Mouse (Mus musculus): ENCODE data around the gene Gm20422. TPM values are rescaled to one million over a fixed set of nuclear protein-coding genes. Genes with fewer than 3 reads are reported as not detected.
A peak's percentile ranks its signal among the peaks of the same experiment; 100 is the strongest.

Gm20422 gene
- polyA plus RNA-seq, 1 experiment from 2014 or later = not detected

GRCm38 (mm10) chr8:69799261-69799660, 24.6 kb upstream of the Gm20422 start:
- H3K27me3 ChIP-seq (ENCODE audit: control insufficient read depth, insufficient read depth, low read length) = no peaks in the 10 kb centered on the region
- H3K36me3 ChIP-seq (ENCODE audit: control insufficient read depth, insufficient read depth, low read length) = peaks cover 98% of the 10 kb centered on the region
- ATAC-seq (ENCODE audit: low FRiP score, low TSS enrichment) = no peak
- no peak overlapping the region for H3K4me2 ChIP-seq (replicated peaks; ENCODE audit: low read depth, low read length)
- no peak overlapping the region for H3K27ac ChIP-seq (ENCODE audit: low read depth, low read length)
- H3K4me3 ChIP-seq (ENCODE audit: low read length) = no peak overlapping the region
- H3K9me3 ChIP-seq (ENCODE audit: control insufficient read depth, low read length) = no peaks in the 10 kb centered on the region
- 91% methylated on average over 8 of the region's 8 CpGs for WGBS
- no peaks in the 10 kb centered on the region for H3K4me1 ChIP-seq (ENCODE audit: control insufficient read depth, insufficient read depth, low read length)
- H3K9ac ChIP-seq (ENCODE audit: low read depth, low read length) = no peak overlapping the region

- H3K27ac ChIP-seq (ENCODE audit: low read depth, low read length) = no peak overlapping the region
- H3K27me3 ChIP-seq (ENCODE audit: control insufficient read depth, insufficient read depth, low read length) = no peaks in the 10 kb centered on the region
- H3K4me3 ChIP-seq (ENCODE audit: low read length) = no peak overlapping the region
- H3K9me3 ChIP-seq (ENCODE audit: control insufficient read depth, low read length) = no peaks in the 10 kb centered on the region
- H3K4me2 ChIP-seq (replicated peaks; ENCODE audit: low read depth, low read length) = no peak overlapping the region
- 95% methylated on average over 10 of the region's 10 CpGs for WGBS
- peaks cover 3% of the 10 kb centered on the region for H3K4me1 ChIP-seq (ENCODE audit: control insufficient read depth, insufficient read depth, low read length)
- H3K36me3 ChIP-seq (ENCODE audit: control insufficient read depth, insufficient read depth, low read length) = peaks cover 93% of the 10 kb centered on the region
- no peak overlapping the region for H3K9ac ChIP-seq (ENCODE audit: low read depth, low read length)
- no peak for ATAC-seq (ENCODE audit: low FRiP score, low TSS enrichment)
Observed at GRCm38 (mm10) chr8:69797661-69798060, 23.0 kb upstream of the Gm20422 start.

GRCm38 (mm10) chr8:69796721-69797345, 22.1 kb upstream of the Gm20422 start:
- H3K9me3 ChIP-seq (ENCODE audit: control insufficient read depth, low read length) = no peaks in the 10 kb centered on the region
- no peak overlapping the region for H3K4me2 ChIP-seq (replicated peaks; ENCODE audit: low read depth, low read length)
- WGBS = 96% methylated on average over 16 of the region's 16 CpGs
- no peak for ATAC-seq (ENCODE audit: low FRiP score, low TSS enrichment)
- H3K27ac ChIP-seq (ENCODE audit: low read depth, low read length) = no peak overlapping the region
- H3K4me1 ChIP-seq (ENCODE audit: control insufficient read depth, insufficient read depth, low read length) = peaks cover 11% of the 10 kb centered on the region
- peaks cover 84% of the 10 kb centered on the region for H3K36me3 ChIP-seq (ENCODE audit: control insufficient read depth, insufficient read depth, low read length)
- H3K4me3 ChIP-seq (ENCODE audit: low read length) = no peak overlapping the region
- H3K9ac ChIP-seq (ENCODE audit: low read depth, low read length) = no peak overlapping the region
- H3K27me3 ChIP-seq (ENCODE audit: control insufficient read depth, insufficient read depth, low read length) = no peaks in the 10 kb centered on the region

- no peak for ATAC-seq (ENCODE audit: low FRiP score, low TSS enrichment)
- H3K36me3 ChIP-seq (ENCODE audit: control insufficient read depth, insufficient read depth, low read length) = peaks cover 67% of the 10 kb centered on the region
- H3K27me3 ChIP-seq (ENCODE audit: control insufficient read depth, insufficient read depth, low read length) = no peaks in the 10 kb centered on the region
- H3K4me2 ChIP-seq (replicated peaks; ENCODE audit: low read depth, low read length) = no peak overlapping the region
- H3K9ac ChIP-seq (ENCODE audit: low read depth, low read length) = no peak overlapping the region
- no peaks in the 10 kb centered on the region for H3K9me3 ChIP-seq (ENCODE audit: control insufficient read depth, low read length)
- no peak overlapping the region for H3K4me3 ChIP-seq (ENCODE audit: low read length)
- no peak overlapping the region for H3K27ac ChIP-seq (ENCODE audit: low read depth, low read length)
- 96% methylated on average over 6 of the region's 6 CpGs for WGBS
- peaks cover 12% of the 10 kb centered on the region for H3K4me1 ChIP-seq (ENCODE audit: control insufficient read depth, insufficient read depth, low read length)
Observed at GRCm38 (mm10) chr8:69794901-69795300, 20.2 kb upstream of the Gm20422 start.

GRCm38 (mm10) chr8:69794096-69794495, 19.4 kb upstream of the Gm20422 start:
- H3K36me3 ChIP-seq (ENCODE audit: control insufficient read depth, insufficient read depth, low read length) = peaks cover 59% of the 10 kb centered on the region
- H3K27me3 ChIP-seq (ENCODE audit: control insufficient read depth, insufficient read depth, low read length) = no peaks in the 10 kb centered on the region
- no peak overlapping the region for H3K4me2 ChIP-seq (replicated peaks; ENCODE audit: low read depth, low read length)
- no peaks in the 10 kb centered on the region for H3K9me3 ChIP-seq (ENCODE audit: control insufficient read depth, low read length)
- no peak for ATAC-seq (ENCODE audit: low FRiP score, low TSS enrichment)
- no peak overlapping the region for H3K4me3 ChIP-seq (ENCODE audit: low read length)
- H3K9ac ChIP-seq (ENCODE audit: low read depth, low read length) = no peak overlapping the region
- H3K27ac ChIP-seq (ENCODE audit: low read depth, low read length) = no peak overlapping the region
- 99% methylated on average over 3 of the region's 3 CpGs for whole genome bisulfite sequencing
- H3K4me1 ChIP-seq (ENCODE audit: control insufficient read depth, insufficient read depth, low read length) = peaks cover 12% of the 10 kb centered on the region

- Histone ChIP-seq H3K4me1 (ENCODE audit: control insufficient read depth, insufficient read depth, low read length) (peaks cover 12% of the 10 kb centered on the region), H3K9me3 (ENCODE audit: control insufficient read depth, low read length) (no peaks in the 10 kb centered on the region), H3K9ac (ENCODE audit: low read depth, low read length) (no peak overlapping the region), H3K27me3 (ENCODE audit: control insufficient read depth, insufficient read depth, low read length) (no peaks in the 10 kb centered on the region), H3K36me3 (ENCODE audit: control insufficient read depth, insufficient read depth, low read length) (peaks cover 55% of the 10 kb centered on the region), H3K27ac (ENCODE audit: low read depth, low read length) (no peak overlapping the region), H3K4me2 (replicated peaks; ENCODE audit: low read depth, low read length) (no peak overlapping the region), H3K4me3 (ENCODE audit: low read length) (no peak overlapping the region)
- 94% methylated on average over 4 of the region's 4 CpGs for WGBS
- ATAC-seq (ENCODE audit: low FRiP score, low TSS enrichment) = no peak
Observed at GRCm38 (mm10) chr8:69793666-69794065, 19.0 kb upstream of the Gm20422 start.

- H3K27ac ChIP-seq (ENCODE audit: low read depth, low read length) = peak overlapping the region; percentile 84
- peak overlapping the region; percentile 96 for H3K9ac ChIP-seq (ENCODE audit: low read depth, low read length)
- peak; percentile 65 for ATAC-seq (ENCODE audit: low FRiP score, low TSS enrichment)
- under 1% methylated on average over 47 of the region's 48 CpGs for WGBS
- peaks cover 34% of the 10 kb centered on the region for H3K36me3 ChIP-seq (ENCODE audit: control insufficient read depth, insufficient read depth, low read length)
- no peaks in the 10 kb centered on the region for H3K9me3 ChIP-seq (ENCODE audit: control insufficient read depth, low read length)
- H3K27me3 ChIP-seq (ENCODE audit: control insufficient read depth, insufficient read depth, low read length) = no peaks in the 10 kb centered on the region
- peak overlapping the region; percentile 79 for H3K4me2 ChIP-seq (replicated peaks; ENCODE audit: low read depth, low read length)
- H3K4me3 ChIP-seq (ENCODE audit: low read length) = peak overlapping the region; percentile 99
- peaks cover 12% of the 10 kb centered on the region for H3K4me1 ChIP-seq (ENCODE audit: control insufficient read depth, insufficient read depth, low read length)
Observed at GRCm38 (mm10) chr8:69791415-69792068, 16.9 kb upstream of the Gm20422 start.

GRCm38 (mm10) chr8:69790773-69791367, 16.2 kb upstream of the Gm20422 start, which contains the start of the genes Atp13a1 and Zfp866:
Atp13a1 (plus strand) TSS chr8:69791163.
Zfp866 (minus strand) TSS chr8:69791178.
- Histone ChIP-seq H3K4me3 (ENCODE audit: low read length) (peak within 1 kb of the TSS; percentile 99), H3K27me3 (ENCODE audit: control insufficient read depth, insufficient read depth, low read length) (no peaks in the 10 kb centered on the region), H3K27ac (ENCODE audit: low read depth, low read length) (peak within 1 kb of the TSS; percentile 84), H3K9me3 (ENCODE audit: control insufficient read depth, low read length) (no peaks in the 10 kb centered on the region), H3K4me1 (ENCODE audit: control insufficient read depth, insufficient read depth, low read length) (peaks cover 12% of the 10 kb centered on the region), H3K4me2 (replicated peaks; ENCODE audit: low read depth, low read length) (peak within 1 kb of the TSS; percentile 79), H3K9ac (ENCODE audit: low read depth, low read length) (peak within 1 kb of the TSS; percentile 96), H3K36me3 (ENCODE audit: control insufficient read depth, insufficient read depth, low read length) (peaks cover 27% of the 10 kb centered on the region)
- WGBS = under 1% methylated on average over 38 of the region's 38 CpGs
- peak; percentile 94 for ATAC-seq (ENCODE audit: low FRiP score, low TSS enrichment)

- Histone ChIP-seq H3K36me3 (ENCODE audit: control insufficient read depth, insufficient read depth, low read length) (peaks cover 22% of the 10 kb centered on the region), H3K9me3 (ENCODE audit: control insufficient read depth, low read length) (no peaks in the 10 kb centered on the region), H3K9ac (ENCODE audit: low read depth, low read length) (peak overlapping the region; percentile 96; the same call in 1 of the 2 replicates), H3K4me2 (replicated peaks; ENCODE audit: low read depth, low read length) (peak overlapping the region; percentile 79), H3K27me3 (ENCODE audit: control insufficient read depth, insufficient read depth, low read length) (no peaks in the 10 kb centered on the region), H3K27ac (ENCODE audit: low read depth, low read length) (peak overlapping the region; percentile 84), H3K4me1 (ENCODE audit: control insufficient read depth, insufficient read depth, low read length) (peaks cover 12% of the 10 kb centered on the region), H3K4me3 (ENCODE audit: low read length) (peak overlapping the region; percentile 99)
- 33% methylated on average over 11 of the region's 11 CpGs for WGBS
- ATAC-seq (ENCODE audit: low FRiP score, low TSS enrichment) = 0 out of 2 replicates have a peak, but pooled peaks have one; percentile 21
Observed at GRCm38 (mm10) chr8:69790364-69790763, 15.7 kb upstream of the Gm20422 start.

Measured in kidney, embryonic 14.5 days (tissue).